Mouse (Mus musculus) heart, adult 2 months (tissue): Measurements from ENCODE around the gene Snx21.

Source experiments
- CTCF ChIP-seq: fragments of 200-600 bp; IDR thresholded peaks from 2 replicates; pipeline ENCODE4 v1.8.1; 2022; ENCODE audit warnings: antibody characterized with exemption, mild to moderate bottlenecking, moderate library complexity
- EP300 ChIP-seq: fragments of 200-500 bp; IDR thresholded peaks from 2 replicates; pipeline ENCODE4 v1.6.1; 2011; ENCODE audit warnings: low read depth, low read length, control low read depth; ENCODE audit not compliant: insufficient read depth
- POLR2A ChIP-seq: fragments of 200-500 bp; IDR thresholded peaks from 2 replicates; pipeline ENCODE4 v1.6.1; 2011; ENCODE audit warnings: mild to moderate bottlenecking, low read depth, low read length, control low read depth; ENCODE audit not compliant: insufficient read depth

- no peak for TF ChIP-seq EP300
- no peak for TF ChIP-seq POLR2A
- no peak for TF ChIP-seq CTCF
Measured at GRCm38 (mm10) chr2:164781876-164782275, 3.7 kb upstream of the Snx21 start.
